Mouse (Mus musculus): ENCODE measurements at regions not wholly inside any gene's neighbourhood (a gene's known extent, or its start where the extent isn't known, plus 50 kb on each side); places are given as distances from the start of the nearest gene placed in this dataset.
A peak's percentile ranks its signal among the peaks of the same experiment; 100 is the strongest.

DNA sequence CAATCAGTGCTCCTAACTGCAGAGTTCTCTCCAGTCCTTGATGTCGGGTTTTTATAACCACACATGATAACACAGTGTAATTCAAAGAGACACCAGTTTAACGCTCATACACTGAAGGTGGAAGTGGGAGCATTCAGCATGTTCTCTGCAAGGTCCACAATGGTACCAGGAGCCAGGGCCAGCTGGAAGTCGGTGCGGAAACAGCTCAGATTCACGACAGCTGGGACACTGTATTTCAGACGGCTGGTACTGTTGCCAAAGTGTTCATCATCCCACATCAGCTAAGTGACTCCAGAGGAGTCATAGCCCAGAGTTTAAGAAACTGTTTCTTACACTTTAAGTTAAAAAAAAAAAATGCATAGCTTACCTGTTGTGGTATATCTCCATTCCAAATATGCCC lies 391.2 kb downstream of the Cdh26 start:
- DNase-seq: no peak

DNA sequence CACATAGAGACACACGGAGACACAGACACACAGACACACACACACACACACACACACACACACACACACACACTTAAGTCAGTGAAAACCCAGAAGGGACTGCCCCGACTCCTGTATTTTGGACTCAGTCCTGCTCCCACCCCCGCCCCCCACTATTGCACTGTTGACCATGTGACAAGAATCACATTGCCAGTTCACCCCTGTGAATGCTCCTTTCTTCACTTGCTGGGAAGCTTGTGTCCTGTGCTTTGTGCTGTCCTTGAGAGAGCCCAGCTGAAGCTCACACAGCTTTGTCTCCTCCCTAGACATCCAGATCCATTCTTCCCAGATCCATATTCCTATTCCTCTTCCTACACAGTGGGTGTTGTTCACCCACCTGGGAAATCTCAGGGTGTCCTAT lies 400.0 kb downstream of the Cdh26 start:
- no peak for DNase-seq

GRCm38 (mm10) chr2:178834986-178835385 lies 404.7 kb downstream of the Cdh26 start:
- no peak for DNase-seq

GRCm38 (mm10) chr2:178838571-178838970 lies 408.2 kb downstream of the Cdh26 start:
- no peak for DNase-seq

GRCm38 (mm10) chr2:178840975-178841374 lies 410.6 kb downstream of the Cdh26 start:
- DNase-seq: no peak

DNA sequence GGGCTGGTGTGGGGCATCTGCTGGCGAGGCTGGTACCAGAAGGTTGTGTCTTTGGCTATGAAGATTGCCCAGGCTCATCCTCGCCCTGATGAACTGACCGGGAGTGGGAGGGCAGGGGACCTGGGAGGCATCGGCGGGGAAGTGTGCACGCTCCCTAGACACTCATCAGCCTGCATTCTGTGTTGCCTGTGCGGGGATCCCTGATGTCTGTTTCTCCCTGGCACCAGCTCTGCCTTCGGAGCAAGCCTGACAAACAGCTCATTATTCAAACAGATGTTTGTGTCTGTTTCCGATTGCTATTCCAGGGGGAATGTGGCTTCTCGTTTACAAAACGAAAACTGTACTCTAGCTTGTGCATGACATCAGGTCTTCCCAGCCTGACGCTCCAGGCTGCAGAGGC lies 412.3 kb downstream of the Cdh26 start:
- no peak for DNase-seq

- DNase-seq: no peak
Measured at GRCm38 (mm10) chr2:178843458-178843857, 413.1 kb downstream of the Cdh26 start.

GRCm38 (mm10) chr2:178844561-178844960 lies 414.2 kb downstream of the Cdh26 start:
- no peak for DNase-seq

- DNase-seq: no peak
Measured at GRCm38 (mm10) chr2:178850320-178850719, 420.0 kb downstream of the Cdh26 start.

DNA sequence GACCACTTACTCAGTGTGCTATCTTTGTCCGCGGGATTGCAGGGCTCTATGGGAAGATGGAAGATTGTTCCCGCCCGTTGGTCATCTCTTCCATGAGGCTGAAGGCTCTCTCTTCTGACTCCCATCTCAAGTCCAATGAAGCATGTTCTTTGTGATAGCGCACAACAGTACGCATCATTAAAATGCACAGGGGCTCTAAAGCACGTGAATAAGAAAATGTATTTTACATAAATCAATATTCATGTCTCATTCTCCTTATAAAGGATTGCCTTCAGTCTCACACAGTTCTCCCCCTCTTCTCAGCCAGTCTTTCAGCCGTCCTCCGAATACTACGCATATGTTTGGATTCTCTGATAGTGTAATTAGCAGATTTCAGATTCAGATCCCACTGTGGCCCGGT lies 420.4 kb downstream of the Cdh26 start:
- no peak for DNase-seq

DNA sequence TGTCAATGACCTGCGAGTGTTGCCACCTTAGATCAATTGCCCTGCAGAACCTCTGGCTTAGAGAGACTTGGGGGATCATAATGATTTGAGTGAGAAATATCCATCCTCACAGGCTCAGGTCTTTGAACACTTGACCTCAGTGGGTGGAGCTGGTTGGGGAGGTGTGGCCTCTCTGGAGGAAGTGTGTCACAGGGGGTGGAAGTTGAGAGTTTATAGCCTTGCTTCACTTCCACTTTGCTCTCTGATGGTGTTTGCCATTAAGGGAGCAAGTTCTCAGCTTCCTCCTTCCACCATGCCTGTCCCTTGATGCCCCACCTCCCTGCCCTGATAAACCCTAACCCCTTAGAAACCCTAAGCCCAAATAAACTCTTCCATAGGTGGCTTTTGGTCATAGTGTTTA lies 423.7 kb downstream of the Cdh26 start:
- DNase-seq: no peak

DNA sequence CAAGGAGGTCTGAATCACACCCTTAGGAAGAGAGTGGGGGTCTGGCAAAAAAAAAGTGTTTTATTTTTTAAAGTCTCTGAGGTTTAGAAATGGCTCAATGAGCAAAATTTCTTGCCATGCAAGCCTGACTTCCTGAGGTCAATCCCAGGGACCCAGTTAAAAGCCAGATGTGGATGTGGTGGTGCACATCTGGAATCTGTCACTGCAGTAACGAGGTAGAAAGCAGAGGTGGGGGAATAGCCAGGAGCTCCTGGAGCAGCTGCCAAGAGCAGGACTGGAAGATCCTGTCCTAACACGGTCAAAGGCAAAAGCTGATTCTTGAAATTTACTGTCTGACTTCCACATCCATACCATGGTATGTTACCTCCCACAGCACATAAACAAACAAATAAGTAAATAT lies 424.4 kb downstream of the Cdh26 start:
- DNase-seq: no peak

GRCm38 (mm10) chr2:178862620-178863019 lies 432.3 kb downstream of the Cdh26 start:
- no peak for DNase-seq

- DNase-seq: peak; percentile 15 to 35
Measured at GRCm38 (mm10) chr2:178867086-178867485, 436.8 kb downstream of the Cdh26 start.

DNA sequence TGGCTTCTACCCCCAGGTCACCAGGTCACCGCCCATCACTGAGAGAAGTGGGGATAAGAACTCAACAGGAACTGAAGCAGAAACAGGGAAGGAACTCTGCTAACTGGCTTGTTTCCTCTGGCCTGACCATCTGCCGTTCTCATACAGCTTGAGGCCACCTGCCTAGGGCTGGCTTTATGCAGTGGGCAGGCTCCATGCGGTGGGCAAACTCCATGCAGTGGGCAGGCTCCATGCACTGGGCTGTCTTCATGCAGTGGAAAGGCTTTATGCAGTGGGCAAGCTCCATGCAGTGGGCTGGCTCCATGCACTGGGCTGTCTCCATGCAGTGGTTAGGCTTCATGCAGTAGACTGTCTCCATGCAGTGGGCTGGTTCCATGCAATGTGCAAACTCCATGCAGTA lies 438.8 kb downstream of the Cdh26 start:
- no peak for DNase-seq

GRCm38 (mm10) chr2:178878436-178878835 lies 448.1 kb downstream of the Cdh26 start:
- no peak for DNase-seq

DNA sequence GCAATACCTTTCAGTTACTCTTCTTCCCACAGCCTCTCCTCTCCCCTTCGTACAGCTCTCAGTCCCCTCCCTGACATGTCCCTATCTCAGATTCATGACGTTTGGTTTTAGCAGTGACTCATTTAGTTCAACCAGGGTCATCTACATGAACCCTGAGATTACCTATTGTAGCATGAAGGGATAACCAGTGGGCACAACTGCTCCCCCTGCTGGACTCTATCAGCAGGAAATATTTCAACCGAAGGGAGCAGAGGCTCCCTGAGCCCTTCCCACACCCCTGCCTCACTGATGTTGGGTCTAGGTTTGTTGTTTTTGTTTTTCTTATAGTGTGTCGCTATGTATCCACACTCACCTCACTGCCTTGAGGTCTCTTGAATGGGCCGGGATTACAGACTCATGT lies 455.4 kb downstream of the Cdh26 start:
- DNase-seq: peak; percentile 30 to 35

GRCm38 (mm10) chr2:178888704-178889103 lies 458.4 kb downstream of the Cdh26 start:
- no peak for DNase-seq

DNA sequence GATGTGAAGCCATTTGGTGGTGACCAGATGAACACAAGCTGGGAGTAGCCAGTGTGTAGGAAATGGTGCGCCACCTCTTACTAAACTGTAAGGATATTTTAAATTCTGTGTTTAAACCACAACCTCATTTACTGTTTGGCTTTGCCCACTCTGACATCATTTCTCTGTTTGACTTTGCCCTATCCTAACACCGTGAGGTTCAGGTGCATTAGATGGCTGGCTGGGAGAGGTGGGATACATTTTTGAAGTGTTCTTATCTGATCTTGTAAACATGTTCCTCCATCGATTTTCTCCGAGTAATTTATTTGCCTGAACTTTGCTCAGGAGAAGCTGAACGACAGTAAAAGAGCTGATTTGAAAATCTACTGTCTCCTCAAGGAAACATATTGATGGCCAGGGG lies 472.1 kb downstream of the Cdh26 start:
- no peak for DNase-seq

GRCm38 (mm10) chr2:178909325-178909724 lies 479.0 kb downstream of the Cdh26 start:
- DNase-seq: no peak

GRCm38 (mm10) chr2:178911646-178912045 lies 481.3 kb downstream of the Cdh26 start:
- no peak for DNase-seq

DNA sequence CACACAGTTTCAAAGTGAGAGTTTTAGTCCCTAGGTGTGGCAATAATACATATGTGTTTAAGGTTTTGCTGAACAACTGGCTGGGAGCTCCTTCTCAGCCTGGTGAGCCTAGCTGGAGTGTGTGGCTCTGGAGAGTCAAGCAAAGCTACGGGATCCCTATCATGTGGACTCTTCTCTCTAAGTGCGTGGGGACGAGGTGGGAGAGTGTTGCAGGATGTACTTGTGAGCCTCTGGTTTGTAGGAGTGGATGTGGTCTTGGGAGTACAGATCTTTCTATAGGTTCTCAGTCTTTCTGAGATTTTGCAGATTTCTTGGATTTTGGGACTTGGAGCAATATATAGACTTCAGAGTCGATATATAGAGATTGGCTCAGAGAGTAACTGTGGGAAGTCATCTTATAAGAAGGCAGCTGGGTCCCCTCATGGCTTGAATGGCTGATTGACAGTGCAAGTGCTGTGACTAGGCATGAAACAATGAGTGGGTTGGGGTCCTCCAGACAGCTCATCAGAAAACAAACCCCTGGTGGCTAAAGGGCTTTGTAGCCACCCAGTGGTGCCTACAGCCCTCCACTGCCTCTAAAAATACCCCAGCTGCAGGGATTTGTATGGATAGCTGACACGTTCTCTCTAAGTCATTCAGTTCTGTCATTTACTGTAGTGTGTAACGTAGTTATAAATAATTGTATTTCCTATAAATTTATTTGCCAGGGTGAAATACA lies 486.1 kb downstream of the Cdh26 start:
- no peak for DNase-seq

- no peak for DNase-seq
Measured at GRCm38 (mm10) chr2:178924456-178925115, 494.3 kb downstream of the Cdh26 start.

DNA sequence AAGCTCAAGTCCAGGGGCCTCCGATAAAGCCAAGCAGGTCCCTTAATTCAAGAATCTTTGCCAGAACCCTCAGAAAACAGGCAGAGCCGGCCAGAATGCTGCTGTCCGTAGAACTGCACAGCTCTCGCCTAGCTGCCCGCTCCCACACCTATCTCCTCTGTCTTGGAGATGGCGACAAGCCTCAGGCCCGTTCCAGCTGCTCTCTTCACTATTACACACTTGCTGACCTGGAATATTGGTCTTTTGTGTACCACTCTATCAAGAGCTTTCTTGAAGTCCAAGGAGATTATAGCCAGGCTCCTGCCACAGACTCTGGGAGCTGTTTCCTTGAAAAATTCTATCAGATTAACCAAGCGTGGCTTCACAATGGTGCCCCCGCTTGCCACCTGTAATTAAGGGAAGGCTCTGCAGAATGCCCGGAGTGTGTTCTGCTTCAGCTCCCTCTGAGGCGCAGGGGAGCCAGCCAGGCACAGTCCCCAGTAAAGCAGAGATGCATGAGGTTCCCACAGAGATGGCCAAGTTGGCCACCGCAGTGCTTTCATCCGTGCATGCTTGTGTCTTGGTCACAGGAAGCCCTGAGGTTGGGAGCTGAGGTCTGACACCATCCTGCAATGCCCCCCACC lies 496.8 kb downstream of the Cdh26 start:
- DNase-seq: no peak

Measured in adrenal gland, postnatal 36 days (tissue).